Mouse (Mus musculus): Measurements from ENCODE around the gene Dcpp1. TPM values are rescaled to one million over a fixed set of nuclear protein-coding genes. Genes with fewer than 3 reads are reported as not detected.

Gene Dcpp1
- polyA plus RNA-seq, 1 experiment from 2014 or later, result not detected

GRCm38 (mm10) chr17:23853292-23853691 lies 27.4 kb upstream of the Dcpp1 start:
- H3K27me3 ChIP-seq (ENCODE audit: control insufficient read depth, insufficient read depth, low read length), result no peaks in the 10 kb centered on the region
- no peaks in the 10 kb centered on the region for H3K36me3 ChIP-seq (ENCODE audit: control insufficient read depth, insufficient read depth, low read length)
- H3K9me3 ChIP-seq (ENCODE audit: control insufficient read depth, low read length), result no peaks in the 10 kb centered on the region
- no peaks in the 10 kb centered on the region for H3K4me1 ChIP-seq (ENCODE audit: control insufficient read depth, insufficient read depth, low read length)
- no peak overlapping the region for H3K9ac ChIP-seq (replicated peaks; ENCODE audit: low read depth, low read length)
- WGBS, result 32% methylated on average over 5 of the region's 5 CpGs
- no peak overlapping the region for H3K4me2 ChIP-seq (ENCODE audit: low read depth, low read length)
- no peak overlapping the region for H3K27ac ChIP-seq (ENCODE audit: low read depth, low read length)
- no peak overlapping the region for H3K4me3 ChIP-seq (ENCODE audit: low read depth, low read length)
- no peak for ATAC-seq (ENCODE audit: low read depth)

- no peak overlapping the region for H3K4me3 ChIP-seq (ENCODE audit: low read depth, low read length)
- H3K27ac ChIP-seq (ENCODE audit: low read depth, low read length), result no peak overlapping the region
- no peak overlapping the region for H3K9ac ChIP-seq (replicated peaks; ENCODE audit: low read depth, low read length)
- WGBS, result 84% methylated on average over 10 of the region's 10 CpGs
- H3K4me1 ChIP-seq (ENCODE audit: control insufficient read depth, insufficient read depth, low read length), result no peaks in the 10 kb centered on the region
- no peaks in the 10 kb centered on the region for H3K9me3 ChIP-seq (ENCODE audit: control insufficient read depth, low read length)
- H3K4me2 ChIP-seq (ENCODE audit: low read depth, low read length), result no peak overlapping the region
- no peaks in the 10 kb centered on the region for H3K36me3 ChIP-seq (ENCODE audit: control insufficient read depth, insufficient read depth, low read length)
- H3K27me3 ChIP-seq (ENCODE audit: control insufficient read depth, insufficient read depth, low read length), result no peaks in the 10 kb centered on the region
- no peak for ATAC-seq (ENCODE audit: low read depth)
Observed at GRCm38 (mm10) chr17:23854229-23854765, 26.4 kb upstream of the Dcpp1 start.

GRCm38 (mm10) chr17:23857193-23857592 lies 23.5 kb upstream of the Dcpp1 start:
- Histone ChIP-seq H3K4me3 (ENCODE audit: low read depth, low read length) (no peak overlapping the region), H3K36me3 (ENCODE audit: control insufficient read depth, insufficient read depth, low read length) (no peaks in the 10 kb centered on the region), H3K27me3 (ENCODE audit: control insufficient read depth, insufficient read depth, low read length) (no peaks in the 10 kb centered on the region), H3K4me2 (ENCODE audit: low read depth, low read length) (no peak overlapping the region), H3K9ac (replicated peaks; ENCODE audit: low read depth, low read length) (no peak overlapping the region), H3K27ac (ENCODE audit: low read depth, low read length) (no peak overlapping the region), H3K9me3 (ENCODE audit: control insufficient read depth, low read length) (no peaks in the 10 kb centered on the region), H3K4me1 (ENCODE audit: control insufficient read depth, insufficient read depth, low read length) (no peaks in the 10 kb centered on the region)
- no peak for ATAC-seq (ENCODE audit: low read depth)
- 87% methylated on average over 6 of the region's 6 CpGs for WGBS

GRCm38 (mm10) chr17:23857913-23858312 lies 22.8 kb upstream of the Dcpp1 start:
- Histone ChIP-seq H3K4me2 (ENCODE audit: low read depth, low read length) (no peak overlapping the region), H3K9me3 (ENCODE audit: control insufficient read depth, low read length) (no peaks in the 10 kb centered on the region), H3K4me1 (ENCODE audit: control insufficient read depth, insufficient read depth, low read length) (no peaks in the 10 kb centered on the region), H3K27me3 (ENCODE audit: control insufficient read depth, insufficient read depth, low read length) (no peaks in the 10 kb centered on the region), H3K27ac (ENCODE audit: low read depth, low read length) (no peak overlapping the region), H3K4me3 (ENCODE audit: low read depth, low read length) (no peak overlapping the region), H3K36me3 (ENCODE audit: control insufficient read depth, insufficient read depth, low read length) (no peaks in the 10 kb centered on the region), H3K9ac (replicated peaks; ENCODE audit: low read depth, low read length) (no peak overlapping the region)
- ATAC-seq (ENCODE audit: low read depth), result no peak
- 94% methylated on average over 2 of the region's 2 CpGs for WGBS

GRCm38 (mm10) chr17:23862926-23863325 lies 17.8 kb upstream of the Dcpp1 start:
- Histone ChIP-seq H3K27me3 (ENCODE audit: control insufficient read depth, insufficient read depth, low read length) (no peaks in the 10 kb centered on the region), H3K27ac (ENCODE audit: low read depth, low read length) (no peak overlapping the region), H3K9ac (replicated peaks; ENCODE audit: low read depth, low read length) (no peak overlapping the region), H3K4me3 (ENCODE audit: low read depth, low read length) (no peak overlapping the region), H3K9me3 (ENCODE audit: control insufficient read depth, low read length) (no peaks in the 10 kb centered on the region), H3K36me3 (ENCODE audit: control insufficient read depth, insufficient read depth, low read length) (no peaks in the 10 kb centered on the region), H3K4me1 (ENCODE audit: control insufficient read depth, insufficient read depth, low read length) (no peaks in the 10 kb centered on the region), H3K4me2 (ENCODE audit: low read depth, low read length) (no peak overlapping the region)
- 83% methylated on average over 4 of the region's 4 CpGs for WGBS
- no peak for ATAC-seq (ENCODE audit: low read depth)

- Histone ChIP-seq H3K36me3 (ENCODE audit: control insufficient read depth, insufficient read depth, low read length) (no peaks in the 10 kb centered on the region), H3K4me1 (ENCODE audit: control insufficient read depth, insufficient read depth, low read length) (no peaks in the 10 kb centered on the region), H3K9ac (replicated peaks; ENCODE audit: low read depth, low read length) (no peak within 1 kb of the TSS), H3K27me3 (ENCODE audit: control insufficient read depth, insufficient read depth, low read length) (no peaks in the 10 kb centered on the region), H3K4me3 (ENCODE audit: low read depth, low read length) (no peak within 1 kb of the TSS), H3K9me3 (ENCODE audit: control insufficient read depth, low read length) (no peaks in the 10 kb centered on the region), H3K27ac (ENCODE audit: low read depth, low read length) (no peak within 1 kb of the TSS), H3K4me2 (ENCODE audit: low read depth, low read length) (no peak within 1 kb of the TSS)
- 80% methylated on average over 15 of the region's 15 CpGs for WGBS
- no peak for ATAC-seq (ENCODE audit: low read depth)
Observed at GRCm38 (mm10) chr17:23867756-23868155, 12.9 kb upstream of the Dcpp1 start, which contains the start of gene Prss21. Prss21 (plus strand) TSS chr17:23868056.

- Histone ChIP-seq H3K9ac (replicated peaks; ENCODE audit: low read depth, low read length) (no peak overlapping the region), H3K27ac (ENCODE audit: low read depth, low read length) (no peak overlapping the region), H3K36me3 (ENCODE audit: control insufficient read depth, insufficient read depth, low read length) (no peaks in the 10 kb centered on the region), H3K4me2 (ENCODE audit: low read depth, low read length) (no peak overlapping the region), H3K9me3 (ENCODE audit: control insufficient read depth, low read length) (no peaks in the 10 kb centered on the region), H3K27me3 (ENCODE audit: control insufficient read depth, insufficient read depth, low read length) (no peaks in the 10 kb centered on the region), H3K4me3 (ENCODE audit: low read depth, low read length) (no peak overlapping the region), H3K4me1 (ENCODE audit: control insufficient read depth, insufficient read depth, low read length) (no peaks in the 10 kb centered on the region)
- no peak for ATAC-seq (ENCODE audit: low read depth)
- 92% methylated on average over 11 of the region's 11 CpGs for WGBS
Observed at GRCm38 (mm10) chr17:23868513-23868912, 12.2 kb upstream of the Dcpp1 start.

- Histone ChIP-seq H3K27ac (ENCODE audit: low read depth, low read length) (no peak overlapping the region), H3K36me3 (ENCODE audit: control insufficient read depth, insufficient read depth, low read length) (no peaks in the 10 kb centered on the region), H3K4me2 (ENCODE audit: low read depth, low read length) (no peak overlapping the region), H3K9me3 (ENCODE audit: control insufficient read depth, low read length) (no peaks in the 10 kb centered on the region), H3K27me3 (ENCODE audit: control insufficient read depth, insufficient read depth, low read length) (no peaks in the 10 kb centered on the region), H3K4me1 (ENCODE audit: control insufficient read depth, insufficient read depth, low read length) (no peaks in the 10 kb centered on the region), H3K9ac (replicated peaks; ENCODE audit: low read depth, low read length) (no peak overlapping the region), H3K4me3 (ENCODE audit: low read depth, low read length) (no peak overlapping the region)
- ATAC-seq (ENCODE audit: low read depth), result no peak
- WGBS, result 52% methylated on average over 8 of the region's 8 CpGs
Observed at GRCm38 (mm10) chr17:23873884-23874856, 6.5 kb upstream of the Dcpp1 start.

GRCm38 (mm10) chr17:23876741-23877140 lies 3.9 kb upstream of the Dcpp1 start:
- no peak overlapping the region for H3K27ac ChIP-seq (ENCODE audit: low read depth, low read length)

More at GRCm38 (mm10) chr17:23876741-23877140, 3.9 kb upstream of the Dcpp1 start:
- Histone ChIP-seq H3K4me2 (ENCODE audit: low read depth, low read length) (no peak overlapping the region), H3K9ac (replicated peaks; ENCODE audit: low read depth, low read length) (no peak overlapping the region), H3K9me3 (ENCODE audit: control insufficient read depth, low read length) (no peaks in the 10 kb centered on the region), H3K4me1 (ENCODE audit: control insufficient read depth, insufficient read depth, low read length) (no peaks in the 10 kb centered on the region), H3K4me3 (ENCODE audit: low read depth, low read length) (no peak overlapping the region), H3K27me3 (ENCODE audit: control insufficient read depth, insufficient read depth, low read length) (no peaks in the 10 kb centered on the region), H3K36me3 (ENCODE audit: control insufficient read depth, insufficient read depth, low read length) (no peaks in the 10 kb centered on the region)
- WGBS, result 47% methylated on average over 3 of the region's 3 CpGs
- ATAC-seq (ENCODE audit: low read depth), result peak; percentile 92; the same call in 1 of the 2 replicates

Data from neural tube, embryonic 14.5 days (tissue).